Mouse (Mus musculus): ENCODE data around the gene Fxn.

DNA sequence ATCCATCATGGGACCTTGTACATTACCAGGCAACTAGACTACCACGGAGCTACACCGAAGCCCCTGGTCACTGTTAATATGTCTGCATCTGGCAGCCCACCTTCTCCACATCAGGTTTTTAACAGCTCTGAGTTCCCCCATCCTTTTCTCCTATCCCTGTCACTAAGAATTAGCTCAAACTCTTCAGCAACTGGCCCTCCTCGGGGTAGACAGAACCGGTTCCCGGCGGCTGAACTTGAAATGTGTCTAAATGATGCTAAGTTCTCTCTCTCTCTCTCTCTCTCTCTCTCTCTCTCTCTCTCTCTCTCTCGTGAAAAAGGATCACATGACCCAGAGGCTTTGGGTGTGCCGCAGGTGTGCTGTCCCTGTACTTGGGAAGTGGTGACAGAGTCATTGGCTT, 39.1 kb downstream of the Fxn start:
- TF ChIP-seq POLR2A (IDR thresholded peaks at IDR 0.05; ENCODE audit: control insufficient read depth, extremely low read depth, insufficient read depth, low read length, poor library complexity) (no peak), CTCF (IDR thresholded peaks at IDR 0.05; ENCODE audit: borderline replicate concordance, control insufficient read depth, extremely low read depth, insufficient read depth, low read length, poor library complexity) (no peak)

All from thymus, adult 2 months (tissue).